Mouse (Mus musculus) kidney, adult 18-20 months (tissue): ENCODE data around the gene Maats1.
"Not testable (repeated sequence)": the region's sequence is repeated elsewhere in the genome, so short reads cannot be mapped to it uniquely, and the experiment has no call there.

Source experiments
- DNase-seq: peaks from one replicate; pipeline ENCODE4 v3.0.0; 2021

The Maats1 gene

DNA sequence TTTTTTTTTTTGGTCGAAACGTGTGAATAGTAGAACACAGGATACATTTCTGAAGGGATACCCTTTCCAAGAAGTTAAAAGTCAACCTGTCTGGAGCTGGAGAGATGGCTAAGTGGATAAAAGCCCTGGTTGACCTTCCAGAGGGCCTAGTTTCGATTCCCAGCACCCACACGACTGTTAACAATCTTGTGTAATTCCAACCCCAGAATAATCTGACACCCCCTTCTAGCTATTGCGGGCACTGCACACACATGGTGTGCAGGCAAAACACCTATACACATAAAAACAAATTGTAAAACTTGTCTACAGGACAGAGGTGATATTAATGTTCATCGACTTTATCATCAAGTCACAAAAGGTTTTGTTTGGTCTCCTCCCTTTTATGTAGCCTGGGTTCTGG lies 5.6 kb upstream of the Maats1 start:
- no peak for DNase-seq

DNA sequence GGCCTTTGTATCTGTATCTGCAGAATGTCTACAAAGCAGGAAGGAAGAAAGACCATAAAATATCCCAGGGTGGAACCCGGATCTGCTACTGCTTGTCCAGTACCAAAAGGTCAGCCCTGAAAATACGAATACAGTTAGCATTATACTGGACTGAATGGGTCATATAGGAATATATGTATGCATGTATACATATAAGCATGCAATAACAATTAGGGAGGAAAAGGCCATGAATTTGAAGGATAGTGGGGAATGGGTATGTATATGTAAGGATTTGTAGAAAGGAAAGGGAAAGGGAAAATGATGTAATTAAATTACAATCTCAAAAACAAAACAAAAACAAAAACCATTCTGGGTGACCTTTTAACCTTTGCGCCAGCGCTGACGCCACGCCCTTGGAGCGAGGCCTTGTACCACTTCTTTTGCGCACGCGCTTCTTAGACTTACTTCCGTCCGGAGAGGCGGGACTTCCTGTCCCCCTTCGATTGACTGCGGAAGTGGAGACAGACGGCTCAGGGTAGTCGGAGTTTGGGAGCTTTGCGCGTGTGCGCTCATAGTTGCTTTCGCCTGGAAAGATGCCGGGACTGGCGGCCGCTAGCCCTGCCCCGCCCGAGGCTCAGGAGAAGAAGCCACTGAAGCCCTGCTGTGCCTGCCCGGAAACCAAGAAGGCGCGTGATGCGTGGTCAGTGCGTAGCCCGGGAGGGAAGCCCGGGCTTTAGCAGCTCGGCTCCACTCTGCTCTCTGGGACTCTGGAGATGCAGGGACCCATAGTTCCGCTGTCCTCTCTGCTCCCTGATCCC lies 4.8 kb upstream of the Maats1 start, which contains the start of the genes Cox17 and Gm21987:
TSS of gene Cox17 (plus strand) at position 463 of the 797 bp plus-strand sequence.
TSS of gene Gm21987 (plus strand) at position 512 of the 797 bp plus-strand sequence.
- peak; percentile 93 for DNase-seq

GRCm38 (mm10) chr16:38344941-38345725 lies 3.2 kb upstream of the Maats1 start:
- DNase-seq = no peak

- DNase-seq = not testable (repeated sequence)
Measured at GRCm38 (mm10) chr16:38338077-38338476, 3.9 kb downstream of the Maats1 start.

- DNase-seq = peak; percentile 28
Measured at GRCm38 (mm10) chr16:38334431-38334830, 7.5 kb downstream of the Maats1 start.

- DNase-seq = no peak
Measured at GRCm38 (mm10) chr16:38329340-38329739, 12.6 kb downstream of the Maats1 start.

GRCm38 (mm10) chr16:38326778-38327397 lies 15.1 kb downstream of the Maats1 start:
- DNase-seq = no peak

GRCm38 (mm10) chr16:38324311-38324710 lies 17.6 kb downstream of the Maats1 start:
- DNase-seq = no peak

- DNase-seq = peak; percentile 48
Measured at GRCm38 (mm10) chr16:38321452-38321935, 20.4 kb downstream of the Maats1 start.

DNA sequence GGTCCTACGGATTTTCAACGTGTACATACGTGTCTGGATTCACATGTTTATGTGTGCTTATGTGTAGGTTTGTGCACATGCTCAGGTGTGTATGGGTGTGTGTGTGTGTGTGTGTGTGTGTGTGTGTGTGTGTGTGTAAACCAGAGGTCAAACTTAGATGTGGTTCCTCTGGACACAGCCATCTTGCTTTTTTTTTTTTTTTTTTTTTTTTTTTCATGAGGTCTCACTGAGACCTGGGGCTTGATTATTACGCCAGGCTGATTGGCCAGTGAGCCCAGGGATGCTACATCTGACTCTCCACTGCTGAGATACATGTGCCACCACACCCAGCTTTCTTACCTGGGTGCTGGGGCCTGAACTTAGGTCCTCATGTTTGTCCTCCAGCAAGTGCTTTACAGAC lies 22.9 kb downstream of the Maats1 start:
- DNase-seq = no peak

- no peak for DNase-seq
Measured at GRCm38 (mm10) chr16:38318492-38318891, 23.5 kb downstream of the Maats1 start.

GRCm38 (mm10) chr16:38308195-38308594 lies 33.7 kb downstream of the Maats1 start:
- no peak for DNase-seq

DNA sequence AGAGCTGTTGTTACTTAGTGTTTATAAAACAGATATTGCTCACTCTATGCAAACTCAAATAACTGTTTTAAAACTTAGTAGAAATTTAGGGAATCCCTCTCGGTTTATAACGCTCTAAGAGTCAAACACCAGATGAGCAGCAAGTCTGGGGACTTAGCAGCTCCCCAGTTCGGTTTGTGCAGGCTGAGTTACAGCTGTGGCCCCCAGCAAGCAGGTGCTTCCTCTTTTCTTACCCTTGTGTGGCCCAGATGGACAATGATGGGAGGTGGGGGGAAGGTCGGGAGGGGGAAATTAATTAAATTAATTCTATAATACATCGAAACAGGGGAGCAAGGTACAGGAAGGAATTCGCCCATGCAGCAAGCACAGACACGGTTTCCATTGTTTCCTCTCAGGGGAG lies 34.3 kb downstream of the Maats1 start:
- no peak for DNase-seq

DNA sequence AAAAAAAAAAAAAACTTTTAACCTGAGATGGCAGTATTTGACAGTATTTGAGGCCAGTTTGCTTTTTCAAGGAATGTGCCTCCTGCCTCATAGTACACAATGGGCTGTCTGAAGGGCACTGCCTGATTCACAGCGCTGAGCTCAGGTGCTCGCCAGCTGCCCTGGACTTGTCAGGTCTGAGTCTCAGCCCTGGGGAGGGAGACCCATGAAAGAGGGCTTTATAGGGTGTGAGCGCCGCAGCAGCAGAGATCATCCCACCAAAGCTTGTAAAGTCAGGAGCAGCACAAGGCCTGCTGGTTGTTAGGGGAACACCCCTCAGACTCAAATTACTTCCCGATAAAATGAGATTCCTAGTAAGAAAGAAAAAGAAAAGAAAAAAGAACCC lies 34.7 kb downstream of the Maats1 start:
- no peak for DNase-seq

DNA sequence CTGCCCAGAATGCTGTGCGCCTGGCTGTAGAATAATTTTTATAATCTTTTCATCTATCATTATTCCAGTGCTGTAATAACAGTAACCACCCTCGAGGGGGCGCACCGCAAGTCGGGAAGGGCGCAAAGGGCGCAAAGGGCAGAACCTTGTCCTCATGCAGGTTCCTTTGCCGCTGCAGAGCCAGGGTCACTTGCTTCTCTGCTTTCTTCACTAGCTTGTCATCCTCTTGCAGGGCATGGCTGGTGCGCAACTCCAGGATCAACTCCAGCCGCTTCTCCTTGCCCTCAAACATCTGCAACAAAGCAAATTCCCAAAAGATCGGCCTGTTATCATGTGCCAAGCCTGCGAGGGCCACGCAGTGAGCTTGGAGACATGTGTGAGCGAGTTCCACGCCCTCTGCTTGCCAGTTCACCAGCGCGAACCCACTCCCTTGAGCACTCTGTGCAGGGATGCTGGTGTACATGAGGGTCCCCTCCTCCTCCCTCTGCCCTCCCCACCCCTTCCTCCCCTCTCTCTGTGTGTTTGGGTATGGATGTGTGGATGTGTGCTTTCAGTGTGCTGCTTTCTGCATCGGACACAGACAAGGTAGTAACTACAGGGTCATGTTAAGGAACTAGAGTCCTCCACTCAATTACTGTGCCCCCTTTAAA lies 35.2 kb downstream of the Maats1 start:
- peak; percentile 21 for DNase-seq

DNA sequence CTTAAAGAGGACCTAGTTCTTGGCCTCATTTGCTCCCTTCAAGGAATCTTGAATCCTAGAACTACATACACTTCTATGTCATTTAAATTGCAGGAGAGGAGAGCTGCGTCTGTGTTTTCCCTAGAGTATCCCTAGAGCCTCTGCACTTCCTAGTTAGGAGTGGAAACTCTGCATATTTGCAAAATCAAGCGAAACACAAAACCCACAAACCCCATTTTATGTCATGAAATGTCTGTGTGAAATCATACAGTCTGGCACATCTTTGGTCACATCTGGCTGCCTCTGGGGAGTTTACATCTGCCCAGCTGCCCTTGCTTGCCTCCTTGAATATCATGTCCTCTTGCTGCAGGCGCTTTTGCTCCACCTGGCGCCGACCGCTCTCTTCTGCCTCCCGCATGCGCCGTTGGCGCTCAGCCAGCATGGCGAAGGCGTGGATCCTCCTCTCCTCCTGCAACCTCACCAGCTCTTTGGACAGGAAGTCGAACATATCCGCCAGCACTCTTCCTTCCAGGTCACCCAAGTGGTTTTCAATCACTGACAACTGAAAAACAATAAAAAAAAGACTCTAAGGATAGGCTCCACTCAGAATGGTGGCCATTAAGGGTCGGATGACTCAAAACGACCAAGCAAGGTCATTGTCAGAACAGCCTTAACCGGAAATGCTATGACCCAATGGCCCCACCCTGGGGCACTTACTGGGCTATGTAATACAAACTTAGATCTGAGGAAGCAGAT lies 37.3 kb downstream of the Maats1 start:
- DNase-seq = peak; percentile 71

DNA sequence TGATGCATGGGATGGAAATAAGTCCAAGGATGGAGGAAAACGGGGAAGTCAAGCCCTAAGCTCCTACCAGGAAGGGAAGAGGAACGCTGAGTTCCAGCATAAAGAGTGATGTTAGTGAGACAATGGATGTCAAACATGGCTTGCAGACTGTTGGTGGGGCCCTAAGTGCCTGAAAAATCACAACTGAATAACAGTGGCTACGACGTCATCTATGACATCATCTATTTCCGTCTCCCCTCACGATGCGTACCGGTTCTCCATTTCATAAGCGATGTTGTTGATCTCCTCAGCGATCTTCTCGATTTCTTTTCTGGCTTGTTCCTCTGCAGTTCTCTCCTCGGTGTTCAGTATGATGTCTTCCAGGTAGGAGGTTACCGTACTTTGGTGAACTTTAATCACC lies 39.6 kb downstream of the Maats1 start:
- no peak for DNase-seq

- DNase-seq = no peak
Measured at GRCm38 (mm10) chr16:38298410-38298809, 43.5 kb downstream of the Maats1 start.

GRCm38 (mm10) chr16:38295349-38295930 lies 46.5 kb downstream of the Maats1 start:
- DNase-seq = peak; percentile 57

DNA sequence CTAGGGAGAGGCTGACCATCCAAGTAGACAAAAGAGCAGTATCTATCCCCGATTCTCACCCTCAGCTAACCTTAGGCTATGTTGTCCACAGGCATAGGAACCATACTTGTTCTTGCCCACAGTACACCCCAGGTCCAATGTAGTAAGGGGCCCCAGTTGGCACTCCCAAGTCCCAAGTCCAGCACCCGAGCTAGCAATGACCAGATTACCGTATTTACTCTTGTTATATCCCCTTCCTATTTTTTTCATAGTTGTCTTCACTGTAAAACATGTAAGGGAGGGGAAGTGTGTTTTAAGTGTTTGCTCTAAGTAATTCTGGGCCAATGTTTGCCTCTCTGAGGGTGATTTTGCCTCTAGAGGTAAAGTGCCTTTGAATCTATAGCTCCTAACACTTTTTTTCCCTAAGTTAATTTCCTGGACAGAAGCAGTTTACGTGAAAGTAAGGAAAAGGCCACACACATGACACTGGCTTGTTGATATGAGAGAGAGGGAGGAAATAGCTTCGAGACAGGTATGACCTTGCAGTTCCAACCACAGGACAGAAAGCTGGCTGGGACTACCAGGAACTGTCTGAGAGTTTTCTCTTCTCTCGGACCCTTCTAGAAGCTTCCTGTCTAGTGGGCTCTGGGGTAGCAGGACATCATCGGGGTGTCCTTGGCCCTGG lies 47.1 kb downstream of the Maats1 start, which contains the start of gene Nr1i2:
TSS of gene Nr1i2 (minus strand) at position 140 of the 664 bp plus-strand sequence.
- DNase-seq = peak; percentile 59

DNA sequence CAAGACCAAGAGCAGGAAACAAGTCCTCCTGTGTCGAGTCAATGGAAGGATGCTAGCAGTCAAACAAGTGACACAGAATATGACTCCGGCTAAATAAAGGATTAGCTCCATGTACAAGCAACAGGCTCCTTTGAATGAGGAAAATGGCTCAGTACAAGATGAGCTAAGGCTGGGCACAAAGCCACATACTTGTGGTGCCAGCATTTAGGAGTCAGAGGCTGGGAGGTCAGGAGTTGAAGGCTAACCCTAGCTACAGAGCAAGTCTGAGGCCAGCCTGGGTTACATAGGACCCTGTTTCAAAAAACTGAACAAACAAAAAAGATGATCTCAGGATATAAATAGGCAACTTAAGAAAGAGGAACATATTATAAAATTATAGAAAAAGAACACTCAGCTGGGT lies 51.8 kb downstream of the Maats1 start:
- no peak for DNase-seq
